Mouse (Mus musculus) forebrain, postnatal 0 days (tissue): ENCODE results near the gene Gnat1. TPM values are rescaled to one million over a fixed set of nuclear protein-coding genes. Genes with fewer than 3 reads are reported as not detected.

Experiments
- ATAC-seq: fragments of 200-750 bp; cut with Nextera tagmentation; 2 replicates; pipeline ENCODE4 v1.8.0; 2017; ENCODE audit warnings: mild to moderate bottlenecking, moderate library complexity
- DNase-seq: peaks from one replicate; pipeline ENCODE4 v3.0.0-alpha.2; 2015
- H3K27ac ChIP-seq: fragments of 300-500 bp; sonication (generic); 2 replicates; pipeline ENCODE4 v1.5.1; 2014; ENCODE audit warnings: low read depth, mild to moderate bottlenecking, antibody characterized with exemption, low read length, moderate library complexity, mixed read lengths
- H3K27me3 ChIP-seq: fragments of 300-500 bp; sonication (generic); 2 replicates; pipeline ENCODE4 v1.6.1; 2014; ENCODE audit warnings: mild to moderate bottlenecking, low read length, mixed read lengths; ENCODE audit not compliant: insufficient read depth
- H3K36me3 ChIP-seq: fragments of 300-500 bp; sonication (generic); 2 replicates; pipeline ENCODE4 v1.6.1; 2014; ENCODE audit warnings: mild to moderate bottlenecking, moderate library complexity; ENCODE audit not compliant: insufficient read depth
- H3K4me1 ChIP-seq: fragments of 300-500 bp; sonication (generic); 2 replicates; pipeline ENCODE4 v1.6.1; 2014; ENCODE audit warnings: antibody characterized with exemption; ENCODE audit not compliant: insufficient read depth
- H3K4me2 ChIP-seq: fragments of 300-500 bp; sonication (generic); 2 replicates; pipeline ENCODE4 v1.6.1; 2014; ENCODE audit warnings: low read depth, mild to moderate bottlenecking, moderate library complexity
- H3K4me3 ChIP-seq: fragments of 300-500 bp; sonication (generic); 2 replicates; pipeline ENCODE4 v1.5.1; 2014; ENCODE audit warnings: low read depth, low read length, mixed read lengths
- H3K9ac ChIP-seq: fragments of 300-500 bp; sonication (generic); 2 replicates; pipeline ENCODE4 v1.6.1; 2014; ENCODE audit warnings: mild to moderate bottlenecking
- H3K9me3 ChIP-seq: fragments of 300-500 bp; sonication (generic); 2 replicates; pipeline ENCODE4 v1.6.1; 2016; ENCODE audit warnings: low read length
- CTCF ChIP-seq: sonication (generic); IDR thresholded peaks from 2 replicates; pipeline ENCODE4 v1.5.1; 2016; ENCODE audit warnings: antibody characterized with exemption, control low read depth, low read depth
- WGBS: fragments of 180-500 bp; shearing (Covaris S2); extraction: QIAGEN DNeasy Blood & Tissue Kit; methylation state at CpG from one replicate; pipeline ENCODE4 v1.1.7; 2014; 5-methylcytosine and 5-hydroxymethylcytosine counted together
- polyA plus RNA-seq: library from polyadenylated mRNA; unstranded; fragments of >200 nt; fragmentation: Nextera tagmentation; extraction: Ambion mirVana; gene quantifications from 2 replicates; pipeline ENCODE4 v1.2.1, GENCODE M21; 2015
- total RNA-seq: library from RNA; depleted of rRNA; stranded (reverse); fragments of >200 nt; gene quantifications from 2 replicates; pipeline ENCODE4 v1.2.3, GENCODE M21; 2014; rRNA removed

Gnat1 gene
- total RNA-seq, result 0.24 TPM in 1 of 2 replicates, not detected in the other
- 0.73 and 1.8 TPM in 2 replicates for polyA plus RNA-seq

GRCm38 (mm10) chr9:107679501-107679900, at the start of gene Gnat1:
Gene Gnat1 (minus strand): TSS chr9:107679712.
- Histone ChIP-seq H3K27ac (no peak within 1 kb of the TSS), H3K4me3 (no peak within 1 kb of the TSS), H3K36me3 (peaks cover 30% of the 10 kb centered on the region), H3K9ac (no peak within 1 kb of the TSS), H3K4me2 (no peak within 1 kb of the TSS), H3K27me3 (peaks cover 17% of the 10 kb centered on the region), H3K4me1 (0 out of 2 replicates have a peak, but pooled peaks cover 9% of the 10 kb centered on the region), H3K9me3 (no peaks in the 10 kb centered on the region)
- no peak for TF ChIP-seq CTCF
- 48% methylated on average over 5 of the region's 5 CpGs for WGBS
- no peak for DNase-seq
- ATAC-seq, result no peak

DNA sequence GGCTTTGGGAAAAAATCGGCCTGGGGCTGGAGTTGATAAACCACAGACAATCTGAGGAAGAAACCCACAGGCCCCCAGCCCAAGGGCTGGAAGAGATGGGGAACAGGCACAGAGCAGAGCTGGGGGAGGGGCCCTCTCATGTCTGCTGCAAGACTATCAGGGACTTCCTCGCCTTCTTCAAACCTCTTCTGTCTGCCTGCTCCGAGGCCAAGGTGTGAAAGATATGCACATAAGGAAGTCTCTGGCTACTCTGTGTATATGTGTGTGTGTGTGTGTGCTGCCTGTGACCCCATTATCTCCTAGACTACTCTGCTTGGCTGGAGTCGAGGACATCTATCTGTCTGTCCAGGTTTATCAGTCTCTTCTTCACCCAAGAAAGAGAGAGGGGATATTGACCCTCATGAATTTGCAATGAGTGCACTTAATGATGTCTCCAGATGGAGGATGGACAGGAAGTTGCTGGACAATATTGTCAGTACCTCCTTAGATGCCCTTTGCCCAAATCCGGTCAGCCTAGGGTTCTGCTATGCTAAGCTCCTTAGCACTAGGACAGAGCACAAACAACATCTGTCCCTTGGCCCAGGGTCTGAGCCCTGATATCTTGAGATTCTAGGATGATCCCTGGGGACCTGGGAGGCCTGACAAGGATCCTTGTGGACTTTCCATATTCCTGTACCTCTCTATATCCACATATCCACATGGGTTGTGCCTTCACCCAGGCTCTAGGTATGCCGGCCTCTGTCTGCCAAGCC, 49.6 kb upstream of the Gnat1 start:
- H3K9ac ChIP-seq, result no peak overlapping the region
- no peak for DNase-seq
- no peaks in the 10 kb centered on the region for H3K27me3 ChIP-seq
- H3K4me1 ChIP-seq, result peaks cover 10% of the 10 kb centered on the region; the same call in 1 of the 2 replicates
- H3K9me3 ChIP-seq, result no peaks in the 10 kb centered on the region
- 0 out of 2 replicates have a peak, but pooled peaks have one; percentile 5 for ATAC-seq
- no peak overlapping the region for H3K4me3 ChIP-seq
- no peak overlapping the region for H3K4me2 ChIP-seq
- H3K36me3 ChIP-seq, result no peaks in the 10 kb centered on the region
- WGBS, result 73% methylated on average over 6 of the region's 6 CpGs
- peak overlapping the region; percentile 73 for H3K27ac ChIP-seq
- no peak for TF ChIP-seq CTCF

- WGBS, result 52% methylated on average over 3 of the region's 3 CpGs
- H3K4me1 ChIP-seq, result peaks cover 17% of the 10 kb centered on the region
- H3K4me2 ChIP-seq, result no peak overlapping the region
- peak; percentile 52 for DNase-seq
- TF ChIP-seq CTCF, result no peak
- H3K9ac ChIP-seq, result no peak overlapping the region
- H3K36me3 ChIP-seq, result no peaks in the 10 kb centered on the region
- no peak overlapping the region for H3K4me3 ChIP-seq
- peak; percentile 70; the same call in 1 of the 2 replicates for ATAC-seq
- H3K27ac ChIP-seq, result no peak overlapping the region
- H3K27me3 ChIP-seq, result no peaks in the 10 kb centered on the region
- H3K9me3 ChIP-seq, result no peaks in the 10 kb centered on the region
Observed at GRCm38 (mm10) chr9:107727041-107727440, 47.5 kb upstream of the Gnat1 start.

DNA sequence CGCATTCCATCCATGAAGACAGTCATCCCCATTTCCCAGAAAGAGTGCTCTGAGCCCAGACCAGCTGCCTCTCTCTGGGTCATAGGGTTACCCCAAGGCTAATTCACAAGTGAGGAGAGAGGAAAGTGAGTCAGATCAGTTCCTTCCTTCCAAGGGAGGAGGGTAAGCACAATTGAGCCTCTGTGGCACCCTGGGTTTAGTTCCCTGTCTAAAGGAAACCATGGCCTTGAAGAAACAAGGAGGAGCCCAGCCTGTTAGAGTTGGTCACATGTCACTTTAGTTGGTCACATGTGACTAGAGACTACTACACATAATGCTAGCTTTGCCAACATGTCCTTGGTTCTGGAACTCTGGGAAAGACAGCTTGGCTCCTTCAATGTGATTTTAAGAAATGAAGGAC, 45.3 kb upstream of the Gnat1 start:
- no peak for ATAC-seq
- no peaks in the 10 kb centered on the region for H3K36me3 ChIP-seq
- H3K4me1 ChIP-seq, result peaks cover 10% of the 10 kb centered on the region
- no peak for TF ChIP-seq CTCF
- H3K27me3 ChIP-seq, result no peaks in the 10 kb centered on the region
- H3K9me3 ChIP-seq, result no peaks in the 10 kb centered on the region
- H3K4me2 ChIP-seq, result no peak overlapping the region
- no peak overlapping the region for H3K4me3 ChIP-seq
- no peak overlapping the region for H3K27ac ChIP-seq
- H3K9ac ChIP-seq, result no peak overlapping the region
- no peak for DNase-seq
- 100% methylated on average over 1 of the region's 1 CpGs for WGBS

DNA sequence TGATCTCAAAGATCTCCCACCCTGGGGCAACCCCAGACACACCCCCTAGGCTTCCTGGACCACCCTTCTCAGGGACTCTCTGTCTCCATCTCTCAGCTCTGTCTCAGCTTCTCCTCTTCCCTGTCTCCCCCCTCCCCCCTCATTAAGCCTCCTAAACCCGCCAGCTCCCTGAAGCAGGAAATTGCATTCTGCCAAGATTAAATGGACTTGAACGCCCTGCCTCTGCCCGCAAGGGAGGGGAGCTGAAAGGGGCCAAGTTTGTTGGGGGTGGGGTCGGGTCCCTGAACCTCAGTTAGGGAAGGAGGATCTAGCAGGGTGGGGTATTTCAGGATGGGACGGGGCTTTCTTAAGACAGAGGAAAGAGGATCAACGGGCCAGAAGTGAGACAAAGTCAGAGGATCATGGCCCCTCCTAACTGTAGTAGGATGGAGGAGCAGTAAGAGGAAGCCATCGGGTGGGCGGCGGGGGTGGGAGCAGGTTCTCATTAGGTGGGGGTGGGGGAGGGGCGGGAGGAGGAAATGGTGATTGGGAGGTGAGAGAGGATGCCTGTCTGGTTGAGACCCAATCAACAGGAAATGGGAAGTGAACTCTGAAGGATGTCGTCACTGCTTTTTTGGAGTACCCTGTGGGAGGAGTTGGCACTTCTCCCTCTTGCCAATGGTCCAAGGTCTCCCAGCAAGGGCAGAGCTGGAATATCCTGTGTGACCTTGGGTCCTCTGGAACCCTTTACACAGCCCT, 44.5 kb upstream of the Gnat1 start:
- H3K4me1 ChIP-seq, result peaks cover 8% of the 10 kb centered on the region
- H3K27me3 ChIP-seq, result no peaks in the 10 kb centered on the region
- no peak overlapping the region for H3K27ac ChIP-seq
- H3K4me3 ChIP-seq, result no peak overlapping the region
- ATAC-seq, result peak; percentile 51
- DNase-seq, result peak; percentile 44
- peak overlapping the region; percentile 24 for H3K4me2 ChIP-seq
- no peaks in the 10 kb centered on the region for H3K9me3 ChIP-seq
- TF ChIP-seq CTCF, result no peak
- no peaks in the 10 kb centered on the region for H3K36me3 ChIP-seq
- WGBS, result 8% methylated on average over 11 of the region's 11 CpGs
- no peak overlapping the region for H3K9ac ChIP-seq

- no peak overlapping the region for H3K4me2 ChIP-seq
- ATAC-seq (no peak), DNase-seq (no peak)
- no peaks in the 10 kb centered on the region for H3K36me3 ChIP-seq
- H3K9ac ChIP-seq, result no peak overlapping the region
- H3K27me3 ChIP-seq, result no peaks in the 10 kb centered on the region
- H3K27ac ChIP-seq, result no peak overlapping the region
- 33% methylated on average over 6 of the region's 6 CpGs for WGBS
- TF ChIP-seq CTCF, result no peak
- no peaks in the 10 kb centered on the region for H3K9me3 ChIP-seq
- H3K4me1 ChIP-seq, result peaks cover 8% of the 10 kb centered on the region
- H3K4me3 ChIP-seq, result no peak overlapping the region
Observed at GRCm38 (mm10) chr9:107723292-107723691, 43.8 kb upstream of the Gnat1 start.
